Mouse (Mus musculus) forebrain, embryonic 16.5 days (tissue): ENCODE measurements at regions not wholly inside any gene's neighbourhood (a gene's known extent, or its start where the extent isn't known, plus 50 kb on each side); places are given as distances from the start of the nearest gene placed in this dataset.

Source experiments
- ATAC-seq: fragments of 200-750 bp; cut with Nextera tagmentation; 2 replicates; pipeline ENCODE4 v1.8.0; 2017; ENCODE audit warnings: mild to moderate bottlenecking, moderate library complexity
- H3K27ac ChIP-seq: fragments of 300-500 bp; sonication (generic); 2 replicates; pipeline ENCODE4 v1.5.1; 2014; ENCODE audit warnings: low read length, control low read depth
- H3K27me3 ChIP-seq: fragments of 300-500 bp; sonication (generic); replicated peaks from 2 replicates; pipeline ENCODE4 v1.6.1; 2014; ENCODE audit warnings: low read length; ENCODE audit not compliant: control insufficient read depth, insufficient read depth
- H3K36me3 ChIP-seq: fragments of 300-500 bp; sonication (generic); 2 replicates; pipeline ENCODE4 v1.6.1; 2014; ENCODE audit not compliant: control insufficient read depth, insufficient read depth
- H3K4me1 ChIP-seq: fragments of 300-500 bp; sonication (generic); replicated peaks from 2 replicates; pipeline ENCODE4 v1.6.1; 2014; ENCODE audit warnings: low read length; ENCODE audit not compliant: control insufficient read depth, insufficient read depth
- H3K4me2 ChIP-seq: fragments of 300-500 bp; sonication (generic); 2 replicates; pipeline ENCODE4 v1.6.1; 2014; ENCODE audit warnings: mild to moderate bottlenecking, low read length, control low read depth
- H3K4me3 ChIP-seq: fragments of 300-500 bp; sonication (generic); replicated peaks from 2 replicates; pipeline ENCODE4 v1.5.1; 2014; ENCODE audit warnings: mild to moderate bottlenecking, low read length, control low read depth
- H3K9ac ChIP-seq: fragments of 300-500 bp; sonication (generic); replicated peaks from 2 replicates; pipeline ENCODE4 v1.6.1; 2014; ENCODE audit warnings: low read depth, low read length, control low read depth
- H3K9me3 ChIP-seq: fragments of 300-500 bp; sonication (generic); 2 replicates; pipeline ENCODE4 v1.6.1; 2016; ENCODE audit warnings: low read length; ENCODE audit not compliant: control insufficient read depth
- WGBS: fragments of 180-500 bp; shearing (Covaris S2); extraction: QIAGEN DNeasy Blood & Tissue Kit; methylation state at CpG from one replicate; pipeline ENCODE4 v1.1.7; 2014; 5-methylcytosine and 5-hydroxymethylcytosine counted together

GRCm38 (mm10) chrX:111052943-111053342 lies 57.3 kb upstream of the Cylc1 start:
- Histone ChIP-seq H3K9ac (no peak overlapping the region), H3K4me2 (no peak overlapping the region), H3K4me1 (no peaks in the 10 kb centered on the region), H3K4me3 (no peak overlapping the region), H3K27ac (no peak overlapping the region), H3K9me3 (no peaks in the 10 kb centered on the region), H3K36me3 (no peaks in the 10 kb centered on the region), H3K27me3 (no peaks in the 10 kb centered on the region)
- ATAC-seq, result 0 out of 2 replicates have a peak, but pooled peaks have one; percentile 31
- 20% methylated on average over 3 of the region's 3 CpGs for WGBS
